Mouse (Mus musculus) kidney, embryonic 16.5 days (tissue): ENCODE results near the gene Ripk3. TPM values are rescaled to one million over a fixed set of nuclear protein-coding genes. Genes with fewer than 3 reads are reported as not detected.

ENCODE experiments used
- ATAC-seq: fragments of 200-750 bp; cut with Nextera tagmentation; 2 replicates; pipeline ENCODE4 v1.8.0; 2017; ENCODE audit warnings: moderate TSS enrichment; ENCODE audit not compliant: low FRiP score, low TSS enrichment
- H3K27ac ChIP-seq: fragments of 300-500 bp; sonication (generic); 2 replicates; pipeline ENCODE4 v1.5.1; 2014; ENCODE audit warnings: low read length
- H3K27me3 ChIP-seq: fragments of 300-500 bp; sonication (generic); 2 replicates; pipeline ENCODE4 v1.6.1; 2014; ENCODE audit warnings: low read length, control low read depth, mixed read lengths; ENCODE audit not compliant: insufficient read depth
- H3K36me3 ChIP-seq: fragments of 300-500 bp; sonication (generic); 2 replicates; pipeline ENCODE4 v1.6.1; 2014; ENCODE audit warnings: low read length, control low read depth, mixed read lengths; ENCODE audit not compliant: insufficient read depth
- H3K4me1 ChIP-seq: fragments of 300-500 bp; sonication (generic); 2 replicates; pipeline ENCODE4 v1.6.1; 2014; ENCODE audit warnings: low read length, control low read depth, mixed read lengths; ENCODE audit not compliant: insufficient read depth
- H3K4me2 ChIP-seq: fragments of 300-500 bp; sonication (generic); replicated peaks from 2 replicates; pipeline ENCODE4 v1.6.1; 2014; ENCODE audit warnings: low read depth, low read length
- H3K4me3 ChIP-seq: fragments of 300-500 bp; sonication (generic); 2 replicates; pipeline ENCODE4 v1.5.1; 2014; ENCODE audit warnings: mild to moderate bottlenecking, low read length
- H3K9ac ChIP-seq: fragments of 300-500 bp; sonication (generic); replicated peaks from 2 replicates; pipeline ENCODE4 v1.6.1; 2014; ENCODE audit warnings: low read length
- H3K9me3 ChIP-seq: fragments of 300-500 bp; sonication (generic); 2 replicates; pipeline ENCODE4 v1.6.1; 2016; ENCODE audit warnings: low read length, control low read depth
- WGBS: fragments of 180-500 bp; shearing (Covaris S2); extraction: QIAGEN DNeasy Blood & Tissue Kit; methylation state at CpG from one replicate; pipeline ENCODE4 v1.1.7; 2014; 5-methylcytosine and 5-hydroxymethylcytosine counted together
- polyA plus RNA-seq: library from polyadenylated mRNA; unstranded; fragments of >200 nt; fragmentation: Nextera tagmentation; extraction: Ambion mirVana; gene quantifications from 2 replicates; pipeline ENCODE4 v1.2.1, GENCODE M21; 2015

Ripk3 gene
- polyA plus RNA-seq, 1 experiment from 2014 or later = 39.3 TPM

DNA sequence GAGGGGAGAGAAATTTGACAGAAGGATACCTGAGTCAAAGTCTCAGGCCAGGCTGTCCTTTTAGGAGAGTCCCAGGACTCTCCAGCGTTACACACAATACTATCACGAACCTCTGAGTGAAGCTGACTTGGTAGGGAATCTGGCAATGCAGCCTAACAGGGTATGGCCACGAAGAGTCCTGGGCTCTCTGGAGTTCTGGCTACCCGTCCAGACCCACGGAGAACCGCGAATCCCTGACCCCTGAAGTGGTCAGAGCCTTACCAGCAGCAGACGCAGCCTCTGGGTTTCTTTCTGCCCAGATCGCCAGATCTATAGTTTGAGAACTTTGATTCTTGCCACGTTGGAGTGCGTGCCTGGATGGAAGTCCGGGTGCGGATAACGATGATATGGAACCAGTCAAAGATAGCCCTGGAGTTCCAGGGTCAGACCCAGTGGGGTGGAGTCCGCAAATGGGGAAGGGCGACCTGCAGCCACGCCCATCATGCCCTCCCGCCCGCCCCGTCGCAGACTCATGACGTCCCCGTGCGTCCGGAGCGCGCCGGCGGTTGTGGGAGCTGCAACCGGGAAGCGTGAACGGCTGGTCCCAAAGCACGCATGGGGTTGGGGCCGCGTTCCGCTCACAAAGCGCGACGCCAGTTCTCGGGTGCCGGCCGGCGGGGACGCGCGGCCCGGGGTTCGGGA is 43.3 kb downstream of the Ripk3 start, which contains the start of the genes Dhrs1 and Nop9:
TSS of gene Dhrs1 (minus strand) at position 511 of the 681 bp plus-strand sequence.
TSS of gene Nop9 (plus strand) at position 514 of the 681 bp plus-strand sequence.
- H3K36me3 ChIP-seq = peaks cover 16% of the 10 kb centered on the region
- peak within 1 kb of the TSS; percentile 41 for H3K27ac ChIP-seq
- peaks cover 29% of the 10 kb centered on the region for H3K4me1 ChIP-seq
- peak within 1 kb of the TSS; percentile 90 for H3K4me3 ChIP-seq
- WGBS = under 1% methylated on average over 48 of the region's 48 CpGs
- peak within 1 kb of the TSS; percentile 98 for H3K4me2 ChIP-seq
- no peaks in the 10 kb centered on the region for H3K27me3 ChIP-seq
- no peaks in the 10 kb centered on the region for H3K9me3 ChIP-seq
- peak within 1 kb of the TSS; percentile 81 for H3K9ac ChIP-seq
- ATAC-seq = peak; percentile 88

DNA sequence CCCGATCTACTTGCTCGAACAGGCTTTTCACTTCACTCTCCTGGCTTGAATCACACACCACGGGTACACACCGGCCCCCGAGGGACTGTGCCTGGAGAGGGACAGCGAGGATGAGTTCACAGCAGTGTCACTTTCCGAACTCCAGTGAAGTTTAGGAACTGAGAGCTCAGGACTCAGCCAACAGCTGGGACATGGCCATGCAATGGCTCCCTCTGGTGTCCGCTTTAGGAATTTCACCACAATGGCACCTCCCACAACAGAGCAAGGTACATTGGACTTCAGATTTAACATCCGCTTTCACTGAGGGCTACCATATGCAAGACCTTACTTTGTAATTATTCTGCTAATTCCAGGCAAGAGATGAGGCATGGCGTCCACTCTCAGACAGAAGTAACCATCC is 45.0 kb downstream of the Ripk3 start:
- Histone ChIP-seq H3K9ac (peak overlapping the region; percentile 52), H3K4me1 (peaks cover 29% of the 10 kb centered on the region), H3K4me2 (peak overlapping the region; percentile 39), H3K9me3 (no peaks in the 10 kb centered on the region), H3K27me3 (no peaks in the 10 kb centered on the region), H3K36me3 (peaks cover 16% of the 10 kb centered on the region), H3K27ac (no peak overlapping the region), H3K4me3 (0 out of 2 replicates have a peak overlapping the region, but pooled peaks have one; percentile 14)
- peak; percentile 76 for ATAC-seq
- 13% methylated on average over 10 of the region's 10 CpGs for WGBS

DNA sequence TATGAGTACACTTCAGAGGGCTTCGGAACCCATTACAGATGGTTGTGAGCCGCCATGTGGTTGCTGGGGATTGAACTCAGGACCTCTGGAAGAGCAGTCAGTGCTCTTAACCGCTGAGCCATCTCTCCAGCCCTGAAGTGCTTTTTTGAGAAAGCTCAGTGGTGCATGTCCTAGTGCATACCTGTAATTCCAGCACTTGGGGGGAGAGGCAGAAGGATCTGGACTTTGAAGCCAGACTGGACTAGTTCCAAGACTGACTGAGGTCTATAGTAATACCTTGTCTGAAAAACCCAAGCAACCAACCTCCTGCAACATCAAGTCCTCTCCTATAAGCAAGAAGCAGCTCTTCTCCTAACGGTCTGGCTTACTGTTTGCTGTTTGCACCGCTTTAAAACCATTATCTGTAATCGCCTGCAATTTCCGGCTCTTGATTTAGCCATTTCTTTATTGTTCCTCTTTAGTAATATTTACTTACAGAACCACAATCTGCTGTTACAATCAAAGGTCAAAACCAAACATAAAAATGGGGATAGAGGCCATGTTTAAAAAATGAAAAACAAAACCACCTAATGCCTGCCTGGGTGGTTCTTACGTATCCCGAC is 51.5 kb downstream of the Ripk3 start:
- Histone ChIP-seq H3K9me3 (no peaks in the 10 kb centered on the region), H3K27ac (no peak overlapping the region), H3K4me2 (no peak overlapping the region), H3K9ac (no peak overlapping the region), H3K4me1 (0 out of 2 replicates have a peak, but pooled peaks cover 7% of the 10 kb centered on the region), H3K36me3 (peaks cover 28% of the 10 kb centered on the region), H3K27me3 (no peaks in the 10 kb centered on the region), H3K4me3 (no peak overlapping the region)
- ATAC-seq = peak; percentile 77
- WGBS = 80% methylated on average over 9 of the region's 9 CpGs

DNA sequence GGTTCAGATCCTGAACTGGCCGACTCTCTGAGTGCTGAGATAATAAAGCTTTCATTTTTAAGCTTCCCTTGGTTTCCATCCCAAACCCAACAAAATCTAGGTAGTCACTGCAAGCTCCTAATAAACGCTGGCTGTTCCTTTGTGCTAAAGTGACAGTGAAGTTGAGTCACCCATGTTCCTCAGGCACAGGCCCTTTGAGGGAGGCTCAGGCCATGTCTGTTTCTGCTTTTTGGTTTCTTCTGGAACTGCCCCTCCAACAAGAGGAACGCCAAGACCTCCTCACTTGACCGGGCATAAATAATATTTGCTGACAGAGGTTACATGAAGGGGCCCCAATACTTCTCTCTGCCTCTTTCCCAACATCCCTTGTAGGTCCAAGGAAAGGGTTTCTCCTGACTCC is 52.9 kb downstream of the Ripk3 start:
- H3K9me3 ChIP-seq = no peaks in the 10 kb centered on the region
- ATAC-seq = no peak
- H3K9ac ChIP-seq = no peak overlapping the region
- no peak overlapping the region for H3K27ac ChIP-seq
- H3K4me2 ChIP-seq = no peak overlapping the region
- H3K4me3 ChIP-seq = no peak overlapping the region
- peaks cover 28% of the 10 kb centered on the region for H3K36me3 ChIP-seq
- H3K4me1 ChIP-seq = 0 out of 2 replicates have a peak, but pooled peaks cover 7% of the 10 kb centered on the region
- H3K27me3 ChIP-seq = no peaks in the 10 kb centered on the region
- WGBS = 79% methylated on average over 4 of the region's 4 CpGs

DNA sequence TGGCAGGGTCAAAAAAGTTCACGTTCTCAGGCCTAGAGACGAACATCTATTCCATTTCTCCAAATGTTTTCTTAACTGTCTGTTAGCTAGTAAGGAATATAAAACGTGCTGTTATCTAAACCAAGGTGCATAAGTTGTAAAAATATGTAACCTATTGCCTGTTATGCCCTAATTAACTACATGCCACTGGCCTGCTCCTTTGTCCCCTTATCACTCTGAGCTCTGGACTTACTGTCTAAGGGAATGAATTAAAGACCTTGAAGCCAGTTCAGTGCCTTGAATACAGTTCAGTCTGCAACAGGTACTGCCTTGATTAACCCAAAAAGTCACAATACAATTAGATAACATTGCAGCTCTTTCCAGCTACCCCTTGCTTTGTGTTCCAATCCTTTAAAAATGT is 53.3 kb downstream of the Ripk3 start:
- no peaks in the 10 kb centered on the region for H3K27me3 ChIP-seq
- H3K4me3 ChIP-seq = no peak overlapping the region
- ATAC-seq = no peak
- no peak overlapping the region for H3K27ac ChIP-seq
- H3K9ac ChIP-seq = no peak overlapping the region
- no peak overlapping the region for H3K4me2 ChIP-seq
- no peaks in the 10 kb centered on the region for H3K9me3 ChIP-seq
- WGBS = 47% methylated on average over 3 of the region's 3 CpGs
- H3K36me3 ChIP-seq = peaks cover 24% of the 10 kb centered on the region
- H3K4me1 ChIP-seq = 0 out of 2 replicates have a peak, but pooled peaks cover 7% of the 10 kb centered on the region

Other genes starting within 250 kb of the Ripk3 start
- 64.2 and 66.0 TPM in 2 replicates for gene Pck2, start 248.6 kb downstream of the Ripk3 start, polyA plus RNA-seq
- 117 TPM in 2 replicates for gene Dcaf11, start 228.9 kb downstream of the Ripk3 start, polyA plus RNA-seq
- 1.2 and 1.6 TPM in 2 replicates for gene A730061H03Rik, start 228.5 kb downstream of the Ripk3 start, polyA plus RNA-seq
- 4.5 and 4.6 TPM in 2 replicates for gene Fitm1, start 213.2 kb downstream of the Ripk3 start, polyA plus RNA-seq
- gene Psme1, start 210.7 kb downstream of the Ripk3 start, polyA plus RNA-seq = 156 and 168 TPM in 2 replicates
- gene Emc9, start 203.6 kb downstream of the Ripk3 start, polyA plus RNA-seq = 9.3 and 9.5 TPM in 2 replicates
- 207 and 226 TPM in 2 replicates for gene Psme2, start 197.8 kb downstream of the Ripk3 start, polyA plus RNA-seq
- 21.3 and 26.2 TPM in 2 replicates for gene Rnf31, start 197.2 kb downstream of the Ripk3 start, polyA plus RNA-seq
- gene Irf9, start 185.3 kb downstream of the Ripk3 start, polyA plus RNA-seq = 16.8 and 17.7 TPM in 2 replicates
- 23.0 and 24.2 TPM in 2 replicates for gene Rec8, start 170.8 kb downstream of the Ripk3 start, polyA plus RNA-seq
- 120 and 130 TPM in 2 replicates for gene Ipo4, start 152.9 kb downstream of the Ripk3 start, polyA plus RNA-seq
- gene Gm49378, start 151.0 kb downstream of the Ripk3 start, polyA plus RNA-seq = 1.5 and 1.6 TPM in 2 replicates
- 137 and 139 TPM in 2 replicates for gene Tm9sf1, start 145.1 kb downstream of the Ripk3 start, polyA plus RNA-seq
- 1.1 and 1.3 TPM in 2 replicates for gene Tssk4, start 138.7 kb downstream of the Ripk3 start, polyA plus RNA-seq
- gene Mdp1, start 128.4 kb downstream of the Ripk3 start, polyA plus RNA-seq = 59.8 and 61.0 TPM in 2 replicates
- gene Gmpr2, start 116.9 kb downstream of the Ripk3 start, polyA plus RNA-seq = 74.1 and 74.2 TPM in 2 replicates
- gene Nedd8, start 116.7 kb downstream of the Ripk3 start, polyA plus RNA-seq = 514 and 521 TPM in 2 replicates
- gene Tinf2, start 107.0 kb downstream of the Ripk3 start, polyA plus RNA-seq = 43.9 and 44.5 TPM in 2 replicates
- gene Tgm1, start 74.9 kb downstream of the Ripk3 start, polyA plus RNA-seq = 2.9 and 3.0 TPM in 2 replicates
- 43.3 and 46.2 TPM in 2 replicates for gene Rabggta, start 66.6 kb downstream of the Ripk3 start, polyA plus RNA-seq
- gene Dhrs1, start 43.2 kb downstream of the Ripk3 start, polyA plus RNA-seq = 112 and 119 TPM in 2 replicates
- 40.6 and 41.9 TPM in 2 replicates for gene Nop9, start 43.2 kb downstream of the Ripk3 start, polyA plus RNA-seq
- 21.1 and 21.3 TPM in 2 replicates for gene Cideb, start 30.4 kb downstream of the Ripk3 start, polyA plus RNA-seq
- 0.41 and 0.45 TPM in 2 replicates for gene Ltb4r2, start 27.4 kb downstream of the Ripk3 start, polyA plus RNA-seq
- 0.54 and 0.92 TPM in 2 replicates for gene Ltb4r1, start 22.9 kb downstream of the Ripk3 start, polyA plus RNA-seq
- gene Adcy4, start 4.8 kb downstream of the Ripk3 start, polyA plus RNA-seq = 16.7 and 19.7 TPM in 2 replicates
- 38.2 and 38.7 TPM in 2 replicates for gene Nfatc4, start 34.3 kb upstream of the Ripk3 start, polyA plus RNA-seq
- 22.5 and 25.1 TPM in 2 replicates for gene Nynrin, start 65.1 kb upstream of the Ripk3 start, polyA plus RNA-seq
- gene Cbln3, start 95.5 kb upstream of the Ripk3 start, polyA plus RNA-seq = 0.42 and 0.74 TPM in 2 replicates
- gene Khnyn, start 96.1 kb upstream of the Ripk3 start, polyA plus RNA-seq = 18.7 and 19.3 TPM in 2 replicates
- gene Sdr39u1, start 111.4 kb upstream of the Ripk3 start, polyA plus RNA-seq = 71.1 and 75.8 TPM in 2 replicates
- gene Cma1, start 155.8 kb upstream of the Ripk3 start, polyA plus RNA-seq = 2.0 and 2.3 TPM in 2 replicates
- gene Cma2, start 162.1 kb upstream of the Ripk3 start, polyA plus RNA-seq = not detected in 2 replicates
- not detected in 2 replicates for gene Mcpt1, start 229.1 kb upstream of the Ripk3 start, polyA plus RNA-seq
- gene Mcpt9, start 241.6 kb upstream of the Ripk3 start, polyA plus RNA-seq = not detected in 2 replicates